Mouse (Mus musculus) small intestine, adult 2 months (tissue): ENCODE measurements around the gene Mfap4. TPM values are rescaled to one million over a fixed set of nuclear protein-coding genes. Genes with fewer than 3 reads are reported as not detected.

Experiments used
- H3K27ac ChIP-seq: fragments of 200-500 bp; 2 replicates; pipeline ENCODE4 v1.5.1; 2012; ENCODE audit warnings: low read depth, low read length, control low read depth, inconsistent platforms; ENCODE audit not compliant: insufficient read depth
- H3K27me3 ChIP-seq: fragments of 200-500 bp; 2 replicates; pipeline ENCODE4 v1.6.1; 2012; ENCODE audit warnings: mild to moderate bottlenecking, moderate library complexity, low read length, inconsistent platforms; ENCODE audit not compliant: control insufficient read depth, insufficient read depth
- H3K36me3 ChIP-seq: fragments of 200-500 bp; 2 replicates; pipeline ENCODE4 v1.6.1; 2012; ENCODE audit warnings: mild to moderate bottlenecking, low read length, control low read depth, inconsistent platforms; ENCODE audit not compliant: control insufficient read depth, insufficient read depth
- H3K4me1 ChIP-seq: fragments of 200-500 bp; 2 replicates; pipeline ENCODE4 v1.6.1; 2012; ENCODE audit warnings: low read length, inconsistent platforms, mixed read lengths; ENCODE audit not compliant: control insufficient read depth, insufficient read depth, insufficient read length
- H3K4me3 ChIP-seq: fragments of 200-500 bp; 2 replicates; pipeline ENCODE4 v1.5.1; 2012; ENCODE audit warnings: low read depth, mild to moderate bottlenecking, control low read depth, inconsistent platforms, low read length, moderate library complexity
- CTCF ChIP-seq: fragments of 200-500 bp; IDR thresholded peaks from 2 replicates; pipeline ENCODE4 v1.5.1; 2012; ENCODE audit warnings: low read depth, mild to moderate bottlenecking, control low read depth, inconsistent platforms, low read length, moderate library complexity, mixed read lengths; ENCODE audit not compliant: insufficient replicate concordance, insufficient read length; ENCODE audit errors: extremely low read depth
- POLR2A ChIP-seq: fragments of 200-500 bp; IDR thresholded peaks from 2 replicates; pipeline ENCODE4 v1.6.1; 2012; ENCODE audit warnings: low read depth, mild to moderate bottlenecking, control low read depth, inconsistent platforms, low read length, moderate library complexity
- WGBS: fragments of 180-500 bp; shearing (Covaris S2); methylation state at CpG from one replicate; pipeline ENCODE4 v1.1.7; 2018; 5-methylcytosine and 5-hydroxymethylcytosine counted together
- polyA plus RNA-seq: library from polyadenylated mRNA; depleted of rRNA; stranded (reverse); fragments of >200 nt; gene quantifications from 2 replicates; pipeline ENCODE4 v1.2.3, GENCODE M21; 2012; rRNA removed

Gene Mfap4
- polyA plus RNA-seq, 1 experiment, result 43.0 TPM

DNA sequence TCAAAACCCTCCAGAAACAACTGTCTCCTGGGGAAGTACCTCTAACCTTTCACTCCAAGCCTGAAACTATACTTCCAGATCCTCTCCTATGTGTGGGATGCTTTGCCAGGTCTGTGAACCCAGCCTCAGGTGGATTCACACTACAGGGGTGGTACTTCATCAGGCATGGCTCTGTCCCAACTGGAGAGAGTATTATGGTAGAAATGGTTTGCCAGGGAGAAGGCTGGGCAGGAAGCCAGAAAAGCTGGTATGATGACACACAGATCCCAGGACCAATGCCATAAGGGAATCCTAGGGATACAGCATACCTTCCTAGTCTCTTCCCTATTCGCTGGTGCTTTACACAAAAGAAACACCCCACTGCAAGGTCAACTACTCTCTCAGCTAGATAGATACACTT is 41.6 kb downstream of the Mfap4 start:
- WGBS, result 71% methylated on average over 1 of the region's 1 CpGs
- H3K27ac ChIP-seq, result no peak overlapping the region
- H3K4me3 ChIP-seq, result no peak overlapping the region
- TF ChIP-seq POLR2A (no peak), CTCF (no peak)
- peaks cover 4% of the 10 kb centered on the region; the same call in 1 of the 2 replicates for H3K36me3 ChIP-seq
- no peaks in the 10 kb centered on the region for H3K27me3 ChIP-seq
- H3K4me1 ChIP-seq, result 0 out of 2 replicates have a peak, but pooled peaks cover 2% of the 10 kb centered on the region

DNA sequence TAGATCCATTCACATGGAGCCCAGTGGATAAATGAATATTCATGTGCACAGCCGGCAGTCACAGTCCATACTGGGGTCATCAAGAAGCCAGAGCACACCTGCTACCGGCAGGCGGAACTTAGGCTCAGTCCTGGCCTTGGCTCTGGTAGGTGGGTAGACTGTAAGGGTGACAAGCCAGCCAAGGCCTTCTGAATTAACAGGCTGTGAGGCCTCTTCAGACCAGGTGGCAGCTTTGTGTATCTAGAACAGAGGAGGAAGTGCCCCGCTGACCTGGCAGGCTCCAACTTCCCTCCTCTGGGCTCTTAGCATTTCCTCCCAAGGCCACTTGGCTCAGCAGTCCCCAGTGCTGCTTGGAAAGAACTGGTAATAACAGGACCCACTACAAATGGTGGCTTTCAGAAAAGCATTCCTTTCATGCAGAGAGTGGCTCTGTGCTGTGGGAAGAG is 44.1 kb downstream of the Mfap4 start:
- Histone ChIP-seq H3K4me1 (0 out of 2 replicates have a peak, but pooled peaks cover 2% of the 10 kb centered on the region), H3K27ac (no peak overlapping the region), H3K36me3 (0 out of 2 replicates have a peak, but pooled peaks cover 2% of the 10 kb centered on the region), H3K4me3 (no peak overlapping the region), H3K27me3 (no peaks in the 10 kb centered on the region)
- no peak for TF ChIP-seq POLR2A
- no peak for TF ChIP-seq CTCF
- WGBS, result 36% methylated on average over 4 of the region's 4 CpGs

DNA sequence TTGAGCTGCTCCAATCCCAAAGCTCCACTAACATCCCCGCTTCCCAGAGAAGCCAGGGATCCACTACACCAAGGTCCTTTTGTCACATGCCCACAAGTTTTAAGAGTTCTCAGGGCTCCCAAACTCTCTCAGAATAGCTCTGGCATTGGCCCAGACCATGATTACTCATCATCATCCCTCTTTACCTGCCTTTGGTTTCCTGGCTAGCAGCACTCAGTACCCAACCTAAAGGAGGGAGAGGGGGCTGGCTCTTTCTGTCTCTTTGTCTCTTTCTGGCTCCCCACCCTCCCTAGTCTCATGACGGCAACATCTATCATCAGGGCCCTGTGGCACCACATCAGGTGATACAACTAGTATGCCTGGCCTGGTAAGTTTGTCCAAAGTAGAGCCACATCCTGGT is 47.6 kb downstream of the Mfap4 start:
- Histone ChIP-seq H3K4me1 (0 out of 2 replicates have a peak, but pooled peaks cover 2% of the 10 kb centered on the region), H3K27ac (no peak overlapping the region), H3K27me3 (no peaks in the 10 kb centered on the region), H3K36me3 (0 out of 2 replicates have a peak, but pooled peaks cover 2% of the 10 kb centered on the region), H3K4me3 (no peak overlapping the region)
- 92% methylated on average over 2 of the region's 2 CpGs for WGBS
- TF ChIP-seq POLR2A (no peak), CTCF (no peak)

DNA sequence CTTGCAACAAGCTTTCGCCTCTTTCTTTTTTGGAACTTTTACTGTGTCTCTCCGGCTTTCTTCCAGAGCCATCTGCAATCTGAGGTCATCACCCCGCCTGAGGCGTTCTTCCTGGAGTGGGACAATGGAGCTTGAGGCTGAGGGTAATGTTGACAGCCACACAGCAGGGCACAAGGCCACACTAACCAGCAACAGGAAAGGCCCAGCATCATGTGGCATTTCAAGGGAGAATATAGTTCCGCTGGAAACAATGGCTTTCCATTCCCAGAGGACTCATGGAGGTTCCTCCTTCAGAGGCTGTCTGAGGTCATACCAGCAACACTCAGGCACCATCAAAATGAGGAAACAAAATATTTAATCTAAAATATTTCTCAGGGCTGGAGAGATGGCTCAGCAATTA is 48.3 kb downstream of the Mfap4 start:
- 89% methylated on average over 5 of the region's 5 CpGs for WGBS
- Histone ChIP-seq H3K4me3 (no peak overlapping the region), H3K36me3 (0 out of 2 replicates have a peak, but pooled peaks cover 2% of the 10 kb centered on the region), H3K27me3 (no peaks in the 10 kb centered on the region), H3K27ac (no peak overlapping the region), H3K4me1 (0 out of 2 replicates have a peak, but pooled peaks cover 2% of the 10 kb centered on the region)
- TF ChIP-seq CTCF (no peak), POLR2A (no peak)

DNA sequence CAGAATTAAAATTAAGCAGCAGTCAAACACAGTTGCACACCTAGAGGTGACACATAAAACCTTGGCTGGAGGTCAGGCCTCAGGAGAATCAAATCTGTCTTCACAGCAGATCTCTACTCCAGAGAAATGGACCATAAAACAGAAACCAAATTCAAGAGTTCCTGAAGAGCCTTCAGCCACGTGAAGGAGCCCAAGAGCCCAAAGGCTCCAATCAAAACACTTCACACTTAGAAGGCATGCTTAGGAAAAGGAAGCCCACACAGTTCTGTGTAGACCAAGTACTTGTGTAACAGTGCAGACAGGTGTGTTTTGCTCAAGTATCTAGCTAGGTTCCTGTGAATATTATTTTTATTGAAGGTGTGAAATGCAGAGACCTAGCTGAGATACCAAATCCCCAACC is 50.3 kb downstream of the Mfap4 start:
- H3K4me3 ChIP-seq, result no peak overlapping the region
- H3K4me1 ChIP-seq, result no peaks in the 10 kb centered on the region
- no peak overlapping the region for H3K27ac ChIP-seq

DNA sequence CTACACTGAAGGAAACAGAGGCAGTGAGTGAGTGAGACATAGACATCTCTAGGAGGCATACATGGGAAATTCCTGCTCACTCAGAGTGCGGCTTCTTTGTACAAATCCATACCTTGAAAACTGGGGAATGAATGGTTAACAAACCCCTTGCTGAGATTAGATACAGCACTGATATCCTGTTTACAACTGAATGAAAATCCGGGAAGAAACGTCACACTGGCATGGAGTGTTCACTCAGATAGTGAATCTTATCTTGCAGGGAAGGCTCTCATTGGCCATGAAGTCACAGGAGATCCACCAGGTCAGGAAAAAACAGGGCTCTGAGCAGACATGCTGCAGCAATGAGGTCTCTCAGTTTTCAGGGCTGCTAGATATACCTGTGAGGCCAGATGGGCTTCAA is 51.7 kb downstream of the Mfap4 start:
- H3K27ac ChIP-seq, result no peak overlapping the region
- no peaks in the 10 kb centered on the region for H3K4me1 ChIP-seq
- H3K27me3 ChIP-seq, result no peaks in the 10 kb centered on the region
- WGBS, result 50% methylated on average over 3 of the region's 3 CpGs
- H3K36me3 ChIP-seq, result 0 out of 2 replicates have a peak, but pooled peaks cover 2% of the 10 kb centered on the region
- no peak overlapping the region for H3K4me3 ChIP-seq
- TF ChIP-seq CTCF, result no peak
- no peak for TF ChIP-seq POLR2A

More for the DNA sequence above, 50.3 kb downstream of the Mfap4 start:
- no peaks in the 10 kb centered on the region for H3K27me3 ChIP-seq
- 33% methylated on average over 1 of the region's 1 CpGs for WGBS
- H3K36me3 ChIP-seq, result 0 out of 2 replicates have a peak, but pooled peaks cover 2% of the 10 kb centered on the region
- no peak for TF ChIP-seq CTCF
- no peak for TF ChIP-seq POLR2A

DNA sequence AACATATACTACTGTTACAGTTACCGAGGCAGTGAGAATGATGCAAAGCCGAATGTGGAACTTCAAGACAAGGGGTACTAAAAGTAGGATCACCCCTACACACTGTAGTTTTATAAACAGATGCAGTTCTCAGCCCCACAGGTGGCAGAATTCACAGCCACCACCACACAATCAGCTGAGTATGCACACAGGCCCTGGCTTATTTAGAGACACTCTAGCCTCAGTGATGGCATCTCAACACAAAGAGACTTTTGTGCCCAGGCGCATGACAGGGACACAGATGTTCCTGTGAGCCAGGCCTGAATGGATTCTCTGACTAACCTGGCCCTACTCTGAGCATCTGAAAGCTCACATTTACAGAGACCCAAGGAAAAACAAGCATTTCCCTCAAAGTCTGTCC is 52.1 kb downstream of the Mfap4 start:
- no peak overlapping the region for H3K27ac ChIP-seq
- TF ChIP-seq POLR2A (no peak), CTCF (no peak)
- 87% methylated on average over 3 of the region's 3 CpGs for WGBS
- no peak overlapping the region for H3K4me3 ChIP-seq
- H3K27me3 ChIP-seq, result no peaks in the 10 kb centered on the region
- H3K36me3 ChIP-seq, result no peaks in the 10 kb centered on the region
- H3K4me1 ChIP-seq, result no peaks in the 10 kb centered on the region

Other genes with a start within 250 kb of the Mfap4 start
- gene Aldh3a2, start 218.0 kb upstream of the Mfap4 start, polyA plus RNA-seq, result 68.2 and 166 TPM in 2 replicates
- 0.06 TPM in 1 of 2 replicates, not detected in the other for gene Slc47a2, start 142.6 kb upstream of the Mfap4 start, polyA plus RNA-seq
- 9.7 and 25.8 TPM in 2 replicates for gene Slc47a1, start 107.1 kb upstream of the Mfap4 start, polyA plus RNA-seq
- gene Rnf112, start 31.3 kb upstream of the Mfap4 start, polyA plus RNA-seq, result 0.14 and 0.17 TPM in 2 replicates
- gene Mapk7, start 9.0 kb downstream of the Mfap4 start, polyA plus RNA-seq, result 7.8 and 16.6 TPM in 2 replicates
- gene B9d1, start 19.7 kb downstream of the Mfap4 start, polyA plus RNA-seq, result 9.4 and 11.8 TPM in 2 replicates
- gene Epn2, start 94.3 kb downstream of the Mfap4 start, polyA plus RNA-seq, result 4.2 and 7.9 TPM in 2 replicates
- gene Grap, start 167.8 kb downstream of the Mfap4 start, polyA plus RNA-seq, result 3.4 and 7.7 TPM in 2 replicates
- 15.8 and 33.8 TPM in 2 replicates for gene Fam83g, start 198.7 kb downstream of the Mfap4 start, polyA plus RNA-seq
- gene Slc5a10, start 235.4 kb downstream of the Mfap4 start, polyA plus RNA-seq, result not detected in 2 replicates